Mouse (Mus musculus): ENCODE measurements around the gene Calr. TPM values are rescaled to one million over a fixed set of nuclear protein-coding genes. Genes with fewer than 3 reads are reported as not detected.
A peak's percentile ranks its signal among the peaks of the same experiment; 100 is the strongest.

The Calr gene
- total and polyA plus RNA-seq, 2 experiments from 2014 or later = 405 to 505 TPM

DNA sequence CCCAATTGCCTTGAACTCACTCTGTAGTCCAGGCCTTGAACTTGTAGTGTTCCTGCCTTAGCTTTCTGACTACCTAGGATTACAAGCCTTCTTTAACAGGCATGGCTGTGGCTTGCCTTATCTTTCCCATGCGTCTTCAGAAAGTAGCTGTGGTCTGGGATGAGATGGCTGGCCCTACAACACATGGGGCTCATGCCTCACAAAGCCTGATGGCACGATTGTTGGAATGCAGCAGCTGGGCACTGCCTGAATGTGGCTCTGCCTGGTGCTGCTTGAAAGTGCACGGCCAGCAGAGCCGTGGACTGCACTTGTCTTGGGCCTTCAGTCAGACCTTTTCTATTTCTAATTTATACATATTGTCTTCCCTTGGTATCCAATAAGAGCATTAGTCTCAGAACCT, 38.0 kb upstream of the Calr start:
- ATAC-seq (no peak), DNase-seq (no peak)
- no peaks in the 10 kb centered on the region for H3K4me1 ChIP-seq (ENCODE audit: insufficient read depth)
- no peak overlapping the region for H3K4me2 ChIP-seq (ENCODE audit: low read depth)
- no peak for TF ChIP-seq CTCF (IDR thresholded peaks at IDR 0.05; ENCODE audit: low read depth)
- H3K9me3 ChIP-seq (ENCODE audit: low read length) = no peaks in the 10 kb centered on the region
- 86% methylated on average over 4 of the region's 4 CpGs for WGBS
- peaks cover 38% of the 10 kb centered on the region for H3K36me3 ChIP-seq (ENCODE audit: insufficient read depth)
- no peaks in the 10 kb centered on the region for H3K27me3 ChIP-seq (ENCODE audit: insufficient read depth, low read length)
- H3K4me3 ChIP-seq (ENCODE audit: low read depth, low read length) = no peak overlapping the region
- H3K9ac ChIP-seq = no peak overlapping the region
- no peak overlapping the region for H3K27ac ChIP-seq (ENCODE audit: low read depth, low read length)

DNA sequence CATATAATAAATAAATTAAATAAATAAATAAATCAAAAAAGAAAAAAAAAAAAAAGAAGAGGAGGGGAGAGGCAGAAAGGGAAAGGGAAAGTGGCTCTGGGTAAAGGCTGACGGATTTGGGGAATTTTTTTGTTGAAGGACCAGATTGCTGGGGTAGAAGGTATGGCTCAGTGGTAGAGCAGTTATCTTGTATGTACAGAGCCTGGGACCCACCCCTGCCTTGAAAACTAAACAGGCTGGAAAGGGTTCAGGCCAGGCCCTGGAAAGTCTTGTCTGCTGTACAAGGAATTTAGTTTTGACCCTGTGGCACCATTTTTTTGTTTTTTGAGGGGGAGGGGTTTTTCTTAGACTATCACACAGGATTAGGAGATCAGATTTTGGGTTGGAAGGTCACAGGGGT, 32.2 kb upstream of the Calr start:
- 85% methylated on average over 1 of the region's 1 CpGs for WGBS
- Histone ChIP-seq H3K4me1 (ENCODE audit: insufficient read depth) (no peaks in the 10 kb centered on the region), H3K27ac (ENCODE audit: low read depth, low read length) (no peak overlapping the region), H3K36me3 (ENCODE audit: insufficient read depth) (no peaks in the 10 kb centered on the region), H3K9ac (no peak overlapping the region), H3K4me3 (ENCODE audit: low read depth, low read length) (no peak overlapping the region), H3K27me3 (ENCODE audit: insufficient read depth, low read length) (no peaks in the 10 kb centered on the region), H3K9me3 (ENCODE audit: low read length) (no peaks in the 10 kb centered on the region), H3K4me2 (ENCODE audit: low read depth) (no peak overlapping the region)
- TF ChIP-seq CTCF (IDR thresholded peaks at IDR 0.05; ENCODE audit: low read depth) = no peak
- DNase-seq (no peak), ATAC-seq (no peak)

- H3K4me3 ChIP-seq (ENCODE audit: low read depth, low read length) = no peak overlapping the region
- H3K4me2 ChIP-seq (ENCODE audit: low read depth) = no peak overlapping the region
- no peaks in the 10 kb centered on the region for H3K9me3 ChIP-seq (ENCODE audit: low read length)
- H3K27me3 ChIP-seq (ENCODE audit: insufficient read depth, low read length) = no peaks in the 10 kb centered on the region
- no peak for TF ChIP-seq CTCF (IDR thresholded peaks at IDR 0.05; ENCODE audit: low read depth)
- 49% methylated on average over 3 of the region's 3 CpGs for WGBS
- 0 out of 2 replicates have a peak, but pooled peaks cover 3% of the 10 kb centered on the region for H3K4me1 ChIP-seq (ENCODE audit: insufficient read depth)
- peak; percentile 21 for DNase-seq
- ATAC-seq = no peak
- peak overlapping the region; percentile 50 for H3K27ac ChIP-seq (ENCODE audit: low read depth, low read length)
- H3K36me3 ChIP-seq (ENCODE audit: insufficient read depth) = no peaks in the 10 kb centered on the region
- no peak overlapping the region for H3K9ac ChIP-seq
Observed at GRCm38 (mm10) chr8:84877297-84878035, 30.7 kb upstream of the Calr start.

DNA sequence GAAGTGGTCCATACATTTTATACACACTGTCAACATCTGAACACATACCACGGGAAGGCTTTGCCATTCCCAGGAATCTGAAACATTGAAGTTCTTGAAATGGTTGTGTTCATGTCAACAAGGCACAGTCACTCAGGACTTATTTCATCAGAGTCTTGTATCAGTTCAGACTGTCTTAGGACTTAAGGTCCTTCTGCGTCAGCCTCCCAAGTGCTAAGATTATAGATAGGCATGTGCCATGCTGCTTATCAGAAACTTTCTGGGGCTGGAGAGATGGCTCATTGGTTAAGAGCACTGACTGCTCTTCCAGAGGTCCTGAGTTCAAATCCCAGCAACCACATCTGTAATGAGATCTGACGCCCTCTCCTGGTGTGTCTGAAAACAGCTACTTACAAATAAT, 27.6 kb upstream of the Calr start:
- Histone ChIP-seq H3K4me2 (ENCODE audit: low read depth) (no peak overlapping the region), H3K4me3 (ENCODE audit: low read depth, low read length) (no peak overlapping the region), H3K27me3 (ENCODE audit: insufficient read depth, low read length) (no peaks in the 10 kb centered on the region), H3K4me1 (ENCODE audit: insufficient read depth) (0 out of 2 replicates have a peak, but pooled peaks cover 4% of the 10 kb centered on the region), H3K36me3 (ENCODE audit: insufficient read depth) (peaks cover 8% of the 10 kb centered on the region; the same call in 1 of the 2 replicates), H3K9ac (no peak overlapping the region), H3K27ac (ENCODE audit: low read depth, low read length) (no peak overlapping the region), H3K9me3 (ENCODE audit: low read length) (no peaks in the 10 kb centered on the region)
- WGBS = 89% methylated on average over 3 of the region's 3 CpGs
- TF ChIP-seq CTCF (IDR thresholded peaks at IDR 0.05; ENCODE audit: low read depth) = no peak
- no peak for ATAC-seq
- no peak for DNase-seq

GRCm38 (mm10) chr8:84873016-84873415, 26.3 kb upstream of the Calr start:
- TF ChIP-seq CTCF (IDR thresholded peaks at IDR 0.05; ENCODE audit: low read depth) = no peak
- DNase-seq (no peak), ATAC-seq (no peak)
- H3K27ac ChIP-seq (ENCODE audit: low read depth, low read length) = no peak overlapping the region
- no peak overlapping the region for H3K9ac ChIP-seq
- peak overlapping the region; percentile 49 for H3K4me3 ChIP-seq (ENCODE audit: low read depth, low read length)
- H3K27me3 ChIP-seq (ENCODE audit: insufficient read depth, low read length) = no peaks in the 10 kb centered on the region
- no peaks in the 10 kb centered on the region for H3K9me3 ChIP-seq (ENCODE audit: low read length)
- peaks cover 22% of the 10 kb centered on the region for H3K36me3 ChIP-seq (ENCODE audit: insufficient read depth)
- peak overlapping the region; percentile 87 for H3K4me2 ChIP-seq (ENCODE audit: low read depth)
- WGBS = 79% methylated on average over 4 of the region's 4 CpGs
- 0 out of 2 replicates have a peak, but pooled peaks cover 4% of the 10 kb centered on the region for H3K4me1 ChIP-seq (ENCODE audit: insufficient read depth)

DNA sequence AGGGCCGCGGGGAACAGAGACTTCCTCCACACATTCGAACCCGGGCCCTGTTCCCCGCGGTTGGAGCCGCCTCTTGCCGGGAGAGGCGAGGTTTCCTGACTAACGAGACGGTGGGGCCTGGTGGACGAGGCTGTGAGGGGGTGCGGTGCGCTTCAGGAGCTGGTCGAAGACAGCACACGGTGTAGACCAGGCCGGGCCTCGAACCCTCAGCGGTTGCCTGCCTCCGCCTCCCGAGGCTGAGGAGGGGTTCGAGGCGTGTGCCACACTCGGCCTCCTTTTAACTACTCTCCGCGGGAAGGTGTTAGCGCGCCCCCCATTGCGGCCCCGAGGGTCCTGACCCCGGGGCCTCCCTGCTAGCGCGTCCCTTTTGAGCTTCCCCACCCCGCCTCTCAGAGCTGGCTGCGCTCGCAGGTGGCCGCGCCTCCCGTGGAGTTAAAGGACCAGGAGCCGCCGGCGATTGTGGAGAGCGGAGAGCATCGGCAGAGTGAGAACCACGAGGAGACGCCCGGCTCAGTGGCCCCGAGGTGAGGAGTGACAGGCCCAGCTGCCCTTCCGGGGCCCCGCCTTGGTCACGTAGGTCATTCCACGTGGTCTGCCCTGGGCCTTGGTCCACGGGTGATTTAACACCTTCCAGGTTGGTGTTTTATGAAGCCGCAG, 25.7 kb upstream of the Calr start:
- H3K27me3 ChIP-seq (ENCODE audit: insufficient read depth, low read length) = no peaks in the 10 kb centered on the region
- ATAC-seq = peak; percentile 59
- 0 out of 2 replicates have a peak, but pooled peaks cover 4% of the 10 kb centered on the region for H3K4me1 ChIP-seq (ENCODE audit: insufficient read depth)
- WGBS = 8% methylated on average over 54 of the region's 54 CpGs
- H3K9me3 ChIP-seq (ENCODE audit: low read length) = no peaks in the 10 kb centered on the region
- DNase-seq = peak; percentile 17
- peak overlapping the region; percentile 87 for H3K4me2 ChIP-seq (ENCODE audit: low read depth)
- H3K4me3 ChIP-seq (ENCODE audit: low read depth, low read length) = peak overlapping the region; percentile 49
- H3K9ac ChIP-seq = peak overlapping the region; percentile 53
- H3K36me3 ChIP-seq (ENCODE audit: insufficient read depth) = peaks cover 27% of the 10 kb centered on the region
- no peak overlapping the region for H3K27ac ChIP-seq (ENCODE audit: low read depth, low read length)
- TF ChIP-seq CTCF (IDR thresholded peaks at IDR 0.05; ENCODE audit: low read depth) = no peak
